Mouse (Mus musculus): ENCODE results near the gene Nlk.

DNA sequence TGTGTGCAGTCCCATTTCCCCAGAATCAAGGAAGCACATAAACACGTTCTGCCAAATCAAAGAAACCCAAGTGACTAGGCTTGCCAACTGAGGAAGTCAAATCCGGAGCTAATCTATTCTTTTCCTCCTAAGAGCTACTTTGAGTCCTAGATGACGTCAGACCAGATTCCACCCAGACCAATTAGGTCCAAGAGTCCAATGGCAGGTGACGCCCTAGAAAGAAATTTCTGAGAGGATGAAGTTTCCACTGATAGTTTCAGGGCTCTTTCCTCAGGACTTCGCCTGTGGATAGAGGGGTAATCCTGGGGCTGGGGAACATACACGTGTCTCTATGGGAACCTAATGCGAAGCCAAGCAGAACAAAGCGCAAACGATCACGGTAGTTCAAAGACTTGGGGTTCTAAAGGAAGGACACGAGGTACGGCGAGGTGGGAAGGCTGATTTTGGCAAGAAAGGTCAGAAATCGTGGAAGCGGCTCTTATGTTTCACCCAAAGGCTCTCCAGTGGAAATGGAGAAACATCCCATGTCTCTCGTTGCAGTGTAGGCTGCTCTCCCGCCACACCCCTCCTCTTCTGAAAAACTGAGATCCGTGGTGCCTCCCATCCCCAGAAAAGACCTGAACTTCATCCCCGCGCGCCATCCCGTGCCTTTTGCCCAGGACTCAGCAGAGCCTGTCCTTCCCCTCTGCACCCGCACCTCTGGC is 161.6 kb downstream of the Nlk start:
- TF ChIP-seq CTCF (IDR thresholded peaks at IDR 0.05; ENCODE audit: borderline replicate concordance, extremely low read depth, insufficient read depth, insufficient read length) (no peak), POLR2A (IDR thresholded peaks at IDR 0.05; ENCODE audit: borderline replicate concordance, extremely low read depth, insufficient read depth, insufficient read length, poor library complexity, severe bottlenecking) (no peak)

All from brain, embryonic 14.5 days (tissue).